Mouse (Mus musculus) myocyte (in vitro differentiated cells): ENCODE results near the gene Mettl21a. TPM values are rescaled to one million over a fixed set of nuclear protein-coding genes. Genes with fewer than 3 reads are reported as not detected.

Source experiments
- H3K27me3 ChIP-seq: one replicate; pipeline ENCODE4 v1.6.1; 2011; ENCODE audit not compliant: control insufficient read depth, insufficient read depth, insufficient read length
- H3K36me3 ChIP-seq: one replicate; pipeline ENCODE4 v1.6.1; 2011; ENCODE audit not compliant: control insufficient read depth, insufficient read depth
- H3K4me2 ChIP-seq: one replicate; pipeline ENCODE4 v1.6.1; 2011; ENCODE audit warnings: low read depth, control low read depth
- H3K4me3 ChIP-seq: one replicate; pipeline ENCODE4 v1.5.1; 2011; ENCODE audit warnings: mild to moderate bottlenecking, control low read depth, moderate library complexity
- H3K79me2 ChIP-seq: one replicate; pipeline ENCODE4 v1.6.1; 2011; ENCODE audit not compliant: control insufficient read depth, insufficient read depth
- H3ac ChIP-seq: one replicate; pipeline ENCODE4 v1.6.1; 2011; ENCODE audit not compliant: control insufficient read depth, insufficient read length
- CEBPB ChIP-seq: IDR thresholded peaks from 2 replicates; pipeline ENCODE4 v1.6.1; 2011; ENCODE audit warnings: mild to moderate bottlenecking, moderate library complexity; ENCODE audit not compliant: poor library complexity, insufficient read depth, severe bottlenecking
- E2F4 ChIP-seq: IDR thresholded peaks from one replicate; pipeline ENCODE4 v1.6.1; 2011; ENCODE audit warnings: mild to moderate bottlenecking, control low read depth, moderate library complexity; ENCODE audit not compliant: insufficient read depth
- MAX ChIP-seq: IDR thresholded peaks from one replicate; pipeline ENCODE4 v1.6.1; 2011; ENCODE audit warnings: low read depth, mild to moderate bottlenecking, control low read depth
- MYOD1 ChIP-seq, 3 experiments: IDR thresholded peaks; one replicate each; pipeline ENCODE4 v1.6.1; 2011; ENCODE audit warnings: control low read depth in 2 of 3, low read depth in 2 of 3, mild to moderate bottlenecking in 2 of 3, moderate library complexity in 1 of 3; ENCODE audit not compliant: insufficient read length in 2 of 3, control insufficient read depth in 1 of 3
- MYOG ChIP-seq, 3 experiments: IDR thresholded peaks; one replicate each; pipeline ENCODE4 v1.6.1; 2011; ENCODE audit warnings: control low read depth in 2 of 3, low read depth in 2 of 3, mild to moderate bottlenecking in 2 of 3; ENCODE audit not compliant: insufficient read length in 2 of 3, control insufficient read depth in 1 of 3, insufficient read depth in 1 of 3
- POLR2A ChIP-seq: IDR thresholded peaks from one replicate; pipeline ENCODE4 v1.6.1; 2011; ENCODE audit warnings: low read depth, mild to moderate bottlenecking, control low read depth, moderate library complexity; ENCODE audit not compliant: insufficient read length
- POLR2AphosphoS2 ChIP-seq: IDR thresholded peaks from one replicate; pipeline ENCODE4 v1.6.1; 2011; ENCODE audit warnings: low read depth, control low read depth; ENCODE audit not compliant: insufficient read length
- REST ChIP-seq: IDR thresholded peaks from one replicate; pipeline ENCODE4 v1.6.1; 2011; ENCODE audit warnings: mild to moderate bottlenecking, control low read depth, moderate library complexity; ENCODE audit not compliant: insufficient read depth, insufficient read length
- SRF ChIP-seq: IDR thresholded peaks from one replicate; pipeline ENCODE4 v1.6.1; 2011; ENCODE audit warnings: low read depth; ENCODE audit not compliant: control insufficient read depth, insufficient read length
- TCF12 ChIP-seq: IDR thresholded peaks from one replicate; pipeline ENCODE4 v1.6.1; 2011; ENCODE audit warnings: mild to moderate bottlenecking, control low read depth; ENCODE audit not compliant: poor library complexity, insufficient read depth, severe bottlenecking
- TCF3 ChIP-seq: IDR thresholded peaks from one replicate; pipeline ENCODE4 v1.6.1; 2011; ENCODE audit warnings: low read depth, control low read depth; ENCODE audit not compliant: insufficient read length
- USF1 ChIP-seq: IDR thresholded peaks from one replicate; pipeline ENCODE4 v1.6.1; 2011; ENCODE audit warnings: low read depth, mild to moderate bottlenecking, control low read depth, moderate library complexity
- polyA plus RNA-seq: library from polyadenylated mRNA; unstranded; fragments of >200 nt; fragmentation: generic; extraction: Trizol; gene quantifications from one replicate; pipeline ENCODE4 v1.2.1, GENCODE M21; 2012; ENCODE audit warnings: missing spikeins

Mettl21a gene
- polyA plus RNA-seq, 1 experiment, result 26.5 TPM

- TF ChIP-seq MYOD1 (IDR thresholded peaks at IDR 0.05; ENCODE audit: control insufficient read depth in 1 of 3, insufficient read length in 2 of 3, low read depth in 2 of 3), result peak in 2 of 3 experiments; percentile 37 to 83
- no peak for TF ChIP-seq REST
- TF ChIP-seq MYOG (IDR thresholded peaks at IDR 0.05; ENCODE audit: control insufficient read depth in 1 of 3, insufficient read depth in 1 of 3, insufficient read length in 2 of 3, low read depth in 2 of 3), result peak in 2 of 3 experiments; percentile 48 to 84
- H3K36me3 ChIP-seq, result peaks cover 31% of the 10 kb centered on the region
- no peak overlapping the region for H3K4me3 ChIP-seq
- peaks cover 49% of the 10 kb centered on the region for H3K79me2 ChIP-seq
- H3K4me2 ChIP-seq, result peak overlapping the region; percentile 86
- H3ac ChIP-seq, result no peak overlapping the region
- no peaks in the 10 kb centered on the region for H3K27me3 ChIP-seq
Measured at GRCm38 (mm10) chr1:64609976-64610375, 7.1 kb downstream of the Mettl21a start.

- H3K79me2 ChIP-seq, result peaks cover 54% of the 10 kb centered on the region
- peak overlapping the region; percentile 86 for H3K4me2 ChIP-seq
- peak in 2 of 3 experiments; percentile 28 to 34 for TF ChIP-seq MYOG (IDR thresholded peaks at IDR 0.05; ENCODE audit: control insufficient read depth in 1 of 3, insufficient read depth in 1 of 3, insufficient read length in 2 of 3, low read depth in 2 of 3)
- TF ChIP-seq TCF12, result peak; percentile 77
- peak; percentile 97 to 99 (median 97) for TF ChIP-seq MYOD1 (IDR thresholded peaks at IDR 0.05; ENCODE audit: control insufficient read depth in 1 of 3, insufficient read length in 2 of 3, low read depth in 2 of 3)
- peak; percentile 37 for TF ChIP-seq POLR2AphosphoS2
- no peak for TF ChIP-seq E2F4
- no peak for TF ChIP-seq MAX
- no peak for TF ChIP-seq SRF
- TF ChIP-seq USF1, result no peak
- TF ChIP-seq POLR2A, result no peak
- TF ChIP-seq REST, result no peak
- TF ChIP-seq TCF3, result no peak
- no peak for TF ChIP-seq CEBPB
- H3K27me3 ChIP-seq, result no peaks in the 10 kb centered on the region
- H3K4me3 ChIP-seq, result no peak overlapping the region
- H3K36me3 ChIP-seq, result peaks cover 35% of the 10 kb centered on the region
- no peak overlapping the region for H3ac ChIP-seq
Measured at GRCm38 (mm10) chr1:64609145-64609544, 7.9 kb downstream of the Mettl21a start.

DNA sequence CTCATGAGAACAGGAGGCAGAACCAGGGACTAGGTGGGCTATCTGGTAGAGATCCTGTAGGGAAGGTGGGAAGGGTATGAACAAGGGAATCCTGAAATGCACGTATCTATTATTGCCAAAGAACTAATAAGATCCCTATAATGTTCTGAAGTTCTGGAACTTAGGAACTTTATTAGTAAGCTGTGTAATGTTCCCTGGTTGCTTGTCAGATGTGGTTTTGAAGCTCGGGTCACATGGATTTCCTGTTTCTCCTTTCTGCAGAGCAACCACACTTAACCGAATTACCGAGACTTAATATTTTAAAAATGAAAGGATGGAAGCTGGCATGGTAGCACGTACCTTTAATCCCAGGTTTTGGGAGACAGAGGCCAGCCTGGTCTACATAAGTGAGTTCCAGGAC is 13.7 kb downstream of the Mettl21a start:
- TF ChIP-seq POLR2AphosphoS2 (no peak), POLR2A (no peak), SRF (no peak), TCF3 (no peak), REST (no peak), E2F4 (no peak)
- Histone ChIP-seq H3K27me3 (no peaks in the 10 kb centered on the region), H3K79me2 (peaks cover 36% of the 10 kb centered on the region), H3K4me2 (no peak overlapping the region), H3ac (no peak overlapping the region), H3K4me3 (no peak overlapping the region), H3K36me3 (peaks cover 47% of the 10 kb centered on the region)

DNA sequence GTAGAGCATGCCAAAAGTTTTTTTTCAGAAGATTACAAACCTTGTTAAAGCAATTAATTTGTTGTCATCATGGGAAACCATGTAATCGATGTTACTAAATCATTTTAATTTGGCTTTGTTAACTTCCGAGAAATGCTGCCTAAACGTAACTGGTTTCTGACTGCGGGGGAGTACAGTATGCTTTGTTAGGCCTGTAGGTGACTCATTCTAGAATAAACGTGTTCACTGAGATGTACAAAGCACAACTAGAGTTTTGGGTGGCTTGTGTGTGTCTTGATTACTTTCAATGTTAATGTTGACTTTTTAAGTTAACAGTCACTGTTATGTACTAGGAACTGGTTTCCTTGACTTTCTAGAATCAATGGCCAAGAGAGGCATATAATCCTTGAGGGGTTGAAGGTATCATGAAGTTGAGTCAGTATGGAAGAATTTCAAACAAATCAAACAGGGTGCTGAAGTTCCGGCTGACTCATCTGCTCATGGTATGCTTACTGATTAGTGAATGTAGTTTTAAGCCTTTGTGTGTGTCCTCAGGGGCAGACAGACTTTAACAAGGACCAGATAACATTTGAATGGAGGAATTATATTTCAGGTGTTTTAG is 15.7 kb downstream of the Mettl21a start:
- TF ChIP-seq REST (no peak), TCF3 (no peak), SRF (no peak), MYOG (IDR thresholded peaks at IDR 0.05; ENCODE audit: control insufficient read depth in 1 of 3, insufficient read depth in 1 of 3, insufficient read length in 2 of 3, low read depth in 2 of 3) (no peak), USF1 (no peak), CEBPB (no peak), TCF12 (no peak), E2F4 (no peak), POLR2AphosphoS2 (no peak), MYOD1 (IDR thresholded peaks at IDR 0.05; ENCODE audit: control insufficient read depth in 1 of 3, insufficient read length in 2 of 3, low read depth in 2 of 3) (no peak), MAX (no peak), POLR2A (no peak)
- Histone ChIP-seq H3K36me3 (peaks cover 31% of the 10 kb centered on the region), H3K27me3 (no peaks in the 10 kb centered on the region), H3K79me2 (peaks cover 34% of the 10 kb centered on the region), H3ac (no peak overlapping the region), H3K4me3 (no peak overlapping the region), H3K4me2 (peak overlapping the region; percentile 54)

- Histone ChIP-seq H3K79me2 (peaks cover 26% of the 10 kb centered on the region), H3K4me3 (no peak overlapping the region), H3K27me3 (no peaks in the 10 kb centered on the region), H3K4me2 (peak overlapping the region; percentile 54), H3ac (no peak overlapping the region), H3K36me3 (peaks cover 25% of the 10 kb centered on the region)
- TF ChIP-seq CEBPB (no peak), MYOG (IDR thresholded peaks at IDR 0.05; ENCODE audit: control insufficient read depth in 1 of 3, insufficient read depth in 1 of 3, insufficient read length in 2 of 3, low read depth in 2 of 3) (no peak), E2F4 (no peak), TCF3 (no peak), SRF (no peak), POLR2A (no peak), USF1 (no peak), MAX (no peak), TCF12 (no peak), REST (no peak), MYOD1 (IDR thresholded peaks at IDR 0.05; ENCODE audit: control insufficient read depth in 1 of 3, insufficient read length in 2 of 3, low read depth in 2 of 3) (no peak), POLR2AphosphoS2 (no peak)
Measured at GRCm38 (mm10) chr1:64600413-64601077, 16.5 kb downstream of the Mettl21a start.
